Mouse (Mus musculus): ENCODE data around the gene Btbd2. TPM values are rescaled to one million over a fixed set of nuclear protein-coding genes. Genes with fewer than 3 reads are reported as not detected.
A peak's percentile ranks its signal among the peaks of the same experiment; 100 is the strongest.

Btbd2 gene
- total and polyA plus RNA-seq, 3 experiments, result 43.1 to 81.8 TPM; not detected in 1

GRCm38 (mm10) chr10:80684984-80685383 lies 28.1 kb upstream of the Btbd2 start:
- peak; percentile 81 for DNase-seq (ENCODE audit: low read depth, low spot score)
- Histone ChIP-seq H3K79me2 (ENCODE audit: control insufficient read depth, insufficient read depth, low read length, poor library complexity) (no peaks in the 10 kb centered on the region), H3K4me1 (ENCODE audit: control insufficient read depth in 1 of 2, insufficient read depth in 2 of 2, low read length in 2 of 2) (peaks cover 8 to 23% of the 10 kb centered on the region in 2 experiments), H3K4me3 (ENCODE audit: control insufficient read depth in 1 of 2, insufficient read depth in 1 of 2, low read depth in 2 of 2, low read length in 2 of 2) (no peak overlapping the region), H3K9ac (ENCODE audit: control insufficient read depth, low read depth, low read length, poor library complexity, severe bottlenecking) (no peak overlapping the region; the same call in 1 of the 2 replicates), H3K9me3 (replicated peaks; ENCODE audit: insufficient read depth, low read length) (no peaks in the 10 kb centered on the region), H3K36me3 (ENCODE audit: control insufficient read depth in 1 of 2, insufficient read depth in 2 of 2, low read length in 2 of 2) (peaks cover 5 to 19% of the 10 kb centered on the region in 2 experiments; a peak in 3 of 4 replicates), H3K27ac (ENCODE audit: control insufficient read depth, low read depth, low read length) (peak overlapping the region; percentile 75), H3K27me3 (ENCODE audit: control insufficient read depth in 1 of 2, insufficient read depth in 2 of 2, low read length in 2 of 2) (no peaks in the 10 kb centered on the region)
- no peak for TF ChIP-seq ZNF384 (IDR thresholded peaks at IDR 0.05; ENCODE audit: low read depth, low read length)
- TF ChIP-seq GATA1 (IDR thresholded peaks at IDR 0.05; ENCODE audit: low read depth, low read length), result peak; percentile 90
- no peak for TF ChIP-seq CHD2 (IDR thresholded peaks at IDR 0.05; ENCODE audit: low read length)
- peak; percentile 93 for TF ChIP-seq TAL1 (IDR thresholded peaks at IDR 0.05; ENCODE audit: low read length)
- no peak for TF ChIP-seq RAD21 (IDR thresholded peaks at IDR 0.05; ENCODE audit: low read depth, low read length)
- no peak for TF ChIP-seq MAX (IDR thresholded peaks at IDR 0.05; ENCODE audit: low read length)
- peak; percentile 83 to 91 for TF ChIP-seq EP300 (IDR thresholded peaks at IDR 0.05; ENCODE audit: low read depth in 1 of 2, low read length in 2 of 2)
- TF ChIP-seq ZMIZ1 (IDR thresholded peaks at IDR 0.05; ENCODE audit: low read depth, low read length), result 0 out of 2 replicates have a peak, but pooled peaks have one; percentile 22
- TF ChIP-seq MYC (IDR thresholded peaks at IDR 0.05; ENCODE audit: low read depth, low read length), result no peak
- TF ChIP-seq KAT2A (conservative IDR thresholded peaks at IDR 0.05; ENCODE audit: low read depth, low read length), result no peak
- TF ChIP-seq TCF12 (IDR thresholded peaks at IDR 0.05; ENCODE audit: low read depth, low read length), result peak; percentile 95
- TF ChIP-seq E2F4 (IDR thresholded peaks at IDR 0.05; ENCODE audit: borderline replicate concordance, low read depth, low read length), result no peak
- peak; percentile 64; the same call in 1 of the 2 replicates for TF ChIP-seq ETS1 (IDR thresholded peaks at IDR 0.05; ENCODE audit: low read depth, low read length)
- TF ChIP-seq RCOR1 (IDR thresholded peaks at IDR 0.05; ENCODE audit: low read depth, low read length), result peak; percentile 63; the same call in 1 of the 2 replicates
- peak; percentile 83; the same call in 1 of the 2 replicates for TF ChIP-seq SIN3A (IDR thresholded peaks at IDR 0.05; ENCODE audit: low read length)
- TF ChIP-seq POLR2AphosphoS2 (IDR thresholded peaks at IDR 0.05; ENCODE audit: low read length), result no peak
- TF ChIP-seq POLR2AphosphoS5 (IDR thresholded peaks at IDR 0.05; ENCODE audit: borderline replicate concordance, low read depth, low read length), result no peak

GRCm38 (mm10) chr10:80684214-80684613 lies 27.3 kb upstream of the Btbd2 start:
- Histone ChIP-seq H3K4me3 (ENCODE audit: control insufficient read depth in 1 of 2, insufficient read depth in 1 of 2, low read depth in 2 of 2, low read length in 2 of 2) (no peak overlapping the region), H3K4me1 (ENCODE audit: control insufficient read depth in 1 of 2, insufficient read depth in 2 of 2, low read length in 2 of 2) (peaks cover 16 to 31% of the 10 kb centered on the region in 2 experiments), H3K9ac (ENCODE audit: control insufficient read depth, low read depth, low read length, poor library complexity, severe bottlenecking) (no peak overlapping the region), H3K36me3 (ENCODE audit: control insufficient read depth in 1 of 2, insufficient read depth in 2 of 2, low read length in 2 of 2) (peaks cover 5 to 26% of the 10 kb centered on the region in 2 experiments; a peak in 3 of 4 replicates), H3K79me2 (ENCODE audit: control insufficient read depth, insufficient read depth, low read length, poor library complexity) (no peaks in the 10 kb centered on the region), H3K27ac (ENCODE audit: control insufficient read depth, low read depth, low read length) (peak overlapping the region; percentile 75), H3K9me3 (replicated peaks; ENCODE audit: insufficient read depth, low read length) (no peaks in the 10 kb centered on the region), H3K27me3 (ENCODE audit: control insufficient read depth in 1 of 2, insufficient read depth in 2 of 2, low read length in 2 of 2) (no peaks in the 10 kb centered on the region)
- peak; percentile 76 for DNase-seq (ENCODE audit: low read depth, low spot score)
- TF ChIP-seq USF1 (IDR thresholded peaks at IDR 0.05; ENCODE audit: low read depth, low read length), result no peak
- no peak for TF ChIP-seq POLR2AphosphoS2 (IDR thresholded peaks at IDR 0.05; ENCODE audit: low read length)
- TF ChIP-seq JUND (IDR thresholded peaks at IDR 0.05; ENCODE audit: low read depth, low read length), result no peak
- no peak for TF ChIP-seq ETS1 (IDR thresholded peaks at IDR 0.05; ENCODE audit: low read depth, low read length)
- TF ChIP-seq RAD21 (IDR thresholded peaks at IDR 0.05; ENCODE audit: low read depth, low read length), result peak; percentile 88
- TF ChIP-seq NELFE (IDR thresholded peaks at IDR 0.05; ENCODE audit: low read depth, low read length), result no peak
- TF ChIP-seq MEF2A (IDR thresholded peaks at IDR 0.05; ENCODE audit: extremely low read depth, insufficient replicate concordance, low read depth, low read length, poor library complexity, severe bottlenecking), result no peak
- TF ChIP-seq USF2 (IDR thresholded peaks at IDR 0.05; ENCODE audit: borderline replicate concordance in 1 of 2, insufficient read depth in 1 of 2, low read depth in 1 of 2, low read length in 2 of 2), result no peak
- no peak for TF ChIP-seq MYB (IDR thresholded peaks at IDR 0.05; ENCODE audit: low read depth, low read length)
- no peak for TF ChIP-seq MAZ (IDR thresholded peaks at IDR 0.05; ENCODE audit: low read depth, low read length)
- no peak for TF ChIP-seq MYC (IDR thresholded peaks at IDR 0.05; ENCODE audit: low read depth, low read length)
- no peak for TF ChIP-seq POLR2A (IDR thresholded peaks at IDR 0.05; ENCODE audit: control insufficient read depth in 1 of 2, insufficient read depth in 1 of 2, low read depth in 1 of 2, low read length in 2 of 2, poor library complexity in 1 of 2)
- peak; percentile 65 for TF ChIP-seq ZC3H11A (IDR thresholded peaks at IDR 0.05; ENCODE audit: low read depth, low read length)
- no peak for TF ChIP-seq GABPA (IDR thresholded peaks at IDR 0.05; ENCODE audit: low read depth, low read length)
- no peak for TF ChIP-seq UBTF (IDR thresholded peaks at IDR 0.05; ENCODE audit: borderline replicate concordance, insufficient read depth, low read depth, low read length)
- no peak for TF ChIP-seq CHD1 (IDR thresholded peaks at IDR 0.05; ENCODE audit: low read depth, low read length)
- TF ChIP-seq TAL1 (IDR thresholded peaks at IDR 0.05; ENCODE audit: low read length), result no peak
- TF ChIP-seq TBP (IDR thresholded peaks at IDR 0.05; ENCODE audit: low read depth, low read length), result no peak
- TF ChIP-seq TCF12 (IDR thresholded peaks at IDR 0.05; ENCODE audit: low read depth, low read length), result no peak
- no peak for TF ChIP-seq E2F4 (IDR thresholded peaks at IDR 0.05; ENCODE audit: borderline replicate concordance, low read depth, low read length)
- no peak for TF ChIP-seq MAX (IDR thresholded peaks at IDR 0.05; ENCODE audit: low read length)
